Mouse (Mus musculus): ENCODE measurements around the gene Tnrc18.

The Tnrc18 gene

DNA sequence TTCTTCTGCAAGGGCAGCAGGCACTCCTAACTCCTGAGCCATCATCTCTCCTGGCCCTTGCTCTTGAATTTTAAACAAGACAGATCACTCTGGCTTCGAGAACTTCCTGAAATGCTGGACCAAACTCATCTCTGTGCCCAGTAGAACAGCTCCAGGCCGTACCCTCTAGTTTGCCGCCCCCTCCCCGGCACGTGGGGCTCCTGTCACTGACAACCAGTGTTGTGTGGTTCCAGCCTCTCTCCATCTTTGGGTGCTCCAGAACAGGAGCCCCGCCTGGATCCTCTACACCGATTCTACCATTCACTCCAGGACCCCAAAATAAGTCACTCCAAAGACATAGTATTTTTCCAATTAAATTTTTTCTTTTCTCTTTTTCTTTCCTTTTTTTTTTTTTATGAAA lies 93.2 kb downstream of the Tnrc18 start:
- no peak for DNase-seq (ENCODE audit: low read depth, low spot score)

- peak; percentile 34 for DNase-seq (ENCODE audit: low read depth, low spot score)
Measured at GRCm38 (mm10) chr5:142723520-142724133, 93.8 kb downstream of the Tnrc18 start.

DNA sequence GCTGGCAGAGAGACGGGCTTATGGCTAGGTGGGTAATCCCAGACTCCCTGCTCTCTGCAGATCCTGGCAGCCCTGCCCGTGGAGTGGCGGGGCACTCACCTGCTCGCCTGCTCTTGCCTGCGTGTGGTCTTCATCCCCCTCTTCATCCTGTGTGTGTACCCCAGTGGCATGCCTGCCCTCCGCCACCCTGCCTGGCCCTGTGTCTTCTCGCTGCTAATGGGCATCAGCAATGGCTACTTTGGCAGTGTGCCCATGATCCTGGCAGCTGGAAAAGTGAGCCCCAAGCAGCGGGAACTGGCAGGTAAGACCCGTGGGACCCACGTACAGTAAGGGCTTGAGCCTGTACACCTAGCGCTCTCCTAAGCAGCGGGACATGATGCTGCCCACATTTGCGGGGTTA lies 97.6 kb downstream of the Tnrc18 start:
- DNase-seq (ENCODE audit: low read depth, low spot score): no peak

- no peak for DNase-seq (ENCODE audit: low read depth, low spot score)
Measured at GRCm38 (mm10) chr5:142718486-142718885, 99.0 kb downstream of the Tnrc18 start.

GRCm38 (mm10) chr5:142718037-142718436 lies 99.4 kb downstream of the Tnrc18 start:
- peak; percentile 53 for DNase-seq (ENCODE audit: low read depth, low spot score)

- DNase-seq (ENCODE audit: low read depth, low spot score): no peak
Measured at GRCm38 (mm10) chr5:142716056-142716455, 101.4 kb downstream of the Tnrc18 start.

DNA sequence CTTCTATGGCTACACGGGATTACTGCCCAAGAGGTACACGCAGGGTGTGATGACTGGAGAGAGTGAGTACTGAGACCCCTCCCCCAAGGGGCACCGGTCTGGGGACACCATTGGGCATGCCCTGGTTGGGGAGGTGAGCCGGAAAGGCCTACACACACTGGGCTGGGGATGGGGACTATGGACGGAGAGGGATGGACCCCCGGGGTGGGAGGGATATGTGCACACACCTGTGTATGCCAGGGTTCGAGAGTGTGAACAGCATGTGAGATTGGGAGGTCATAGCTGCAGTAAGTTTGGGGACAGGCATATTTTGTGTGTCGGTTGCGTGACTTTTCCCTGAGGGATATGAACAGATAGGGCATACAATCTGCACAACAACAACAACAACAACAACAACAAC lies 102.4 kb downstream of the Tnrc18 start:
- no peak for DNase-seq (ENCODE audit: low read depth, low spot score)

GRCm38 (mm10) chr5:142713966-142714365 lies 103.5 kb downstream of the Tnrc18 start:
- DNase-seq (ENCODE audit: low read depth, low spot score): no peak

GRCm38 (mm10) chr5:142712373-142712772 lies 105.1 kb downstream of the Tnrc18 start:
- DNase-seq (ENCODE audit: low read depth, low spot score): no peak

GRCm38 (mm10) chr5:142709436-142709835 lies 108.0 kb downstream of the Tnrc18 start:
- no peak for DNase-seq (ENCODE audit: low read depth, low spot score)

DNA sequence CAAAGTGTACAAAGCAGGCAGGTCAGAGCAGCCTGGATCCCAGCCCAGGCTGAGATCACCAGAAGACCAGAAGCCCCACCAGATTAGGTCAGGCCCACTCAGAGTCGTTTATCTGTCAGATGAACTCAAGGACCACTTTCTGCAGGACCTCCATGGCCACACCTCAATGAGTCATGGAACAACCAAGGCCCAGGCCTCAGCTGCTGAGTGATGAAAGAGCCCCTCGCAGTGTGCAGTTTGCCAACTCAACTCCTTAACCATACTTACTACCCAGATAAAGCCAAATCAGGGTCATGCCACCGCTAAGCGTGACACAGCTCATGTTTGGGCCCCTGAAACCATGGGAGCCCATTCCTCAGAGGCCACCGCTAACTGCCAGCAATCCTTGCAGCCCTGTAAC lies 109.8 kb downstream of the Tnrc18 start:
- DNase-seq (ENCODE audit: low read depth, low spot score): no peak

GRCm38 (mm10) chr5:142703569-142703968 lies 113.9 kb downstream of the Tnrc18 start:
- no peak for DNase-seq (ENCODE audit: low read depth, low spot score)

DNA sequence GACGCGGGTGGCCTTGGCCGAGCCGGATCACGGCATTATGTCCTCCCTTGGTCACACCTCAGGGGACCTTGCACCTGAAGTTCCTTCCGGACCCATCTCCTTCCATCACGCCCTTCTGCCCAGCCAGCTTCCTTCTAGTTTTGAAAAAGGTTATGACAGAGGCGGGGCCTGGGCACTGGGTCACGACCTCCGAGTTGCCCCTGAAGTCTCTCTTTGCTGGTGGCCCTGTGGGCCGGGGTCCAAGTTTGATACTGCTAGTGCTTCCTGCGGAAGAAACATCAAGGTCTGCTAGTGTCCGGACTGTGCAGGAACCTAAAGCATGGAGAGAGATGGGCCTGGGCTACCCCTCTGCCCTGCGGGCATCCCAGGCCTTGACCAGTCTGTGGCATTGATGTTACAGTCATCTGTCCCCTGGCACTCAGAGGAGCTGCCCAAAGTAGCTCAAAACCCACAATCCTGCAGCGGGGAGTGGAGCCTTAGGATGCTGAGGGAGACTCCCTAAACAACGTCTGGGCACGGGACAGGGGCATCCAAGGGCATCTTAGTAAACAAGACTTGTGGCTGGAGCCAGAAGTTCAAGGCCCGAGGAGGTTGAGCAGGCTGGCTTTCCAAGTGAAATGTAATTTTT lies 114.8 kb downstream of the Tnrc18 start:
- no peak for DNase-seq (ENCODE audit: low read depth, low spot score)

DNA sequence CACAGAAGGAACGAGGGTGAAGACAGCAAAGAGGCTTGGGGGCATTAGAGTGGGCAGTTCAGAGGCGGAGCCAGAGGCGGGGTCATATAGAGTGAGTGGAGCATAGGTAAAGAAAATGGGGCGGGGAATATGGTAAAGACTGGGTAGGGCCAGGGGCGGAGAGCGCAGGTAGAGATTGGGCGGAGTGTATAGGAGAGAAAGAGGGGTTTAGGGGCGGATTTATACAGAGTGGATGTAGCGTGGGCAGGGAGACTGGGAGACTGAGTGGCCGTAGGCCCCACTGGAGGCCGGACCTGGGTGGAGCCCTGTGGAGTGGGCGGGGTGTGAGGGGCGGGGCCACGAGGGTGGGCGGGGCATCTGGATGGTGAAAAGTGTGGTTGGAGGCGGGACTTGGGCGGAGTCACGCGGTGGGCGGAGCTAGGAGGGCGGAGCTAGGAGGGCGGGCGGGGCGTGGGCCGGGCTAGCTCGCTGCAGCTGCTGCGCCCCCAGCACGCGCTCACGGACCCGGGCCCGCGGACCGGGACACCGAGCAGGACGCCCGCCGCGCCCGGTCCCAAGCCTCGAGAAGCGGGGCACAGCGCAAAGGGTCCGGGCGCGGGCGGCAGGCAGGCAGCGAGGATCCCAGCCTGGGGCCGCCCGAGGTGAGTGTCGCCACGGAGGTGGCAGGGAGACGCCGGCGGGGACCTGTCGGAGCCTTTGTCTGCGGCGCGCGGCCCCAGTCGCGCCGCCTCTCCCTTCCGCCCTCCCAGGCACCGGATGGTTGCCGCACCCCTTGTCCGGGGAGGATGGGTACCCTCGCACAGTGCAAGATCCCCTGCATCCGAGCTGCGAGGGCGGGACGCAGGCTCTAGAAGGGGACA lies 115.6 kb downstream of the Tnrc18 start:
- peak; percentile 64 for DNase-seq (ENCODE audit: low read depth, low spot score)

GRCm38 (mm10) chr5:142700842-142701589 lies 116.4 kb downstream of the Tnrc18 start:
- no peak for DNase-seq (ENCODE audit: low read depth, low spot score)

DNA sequence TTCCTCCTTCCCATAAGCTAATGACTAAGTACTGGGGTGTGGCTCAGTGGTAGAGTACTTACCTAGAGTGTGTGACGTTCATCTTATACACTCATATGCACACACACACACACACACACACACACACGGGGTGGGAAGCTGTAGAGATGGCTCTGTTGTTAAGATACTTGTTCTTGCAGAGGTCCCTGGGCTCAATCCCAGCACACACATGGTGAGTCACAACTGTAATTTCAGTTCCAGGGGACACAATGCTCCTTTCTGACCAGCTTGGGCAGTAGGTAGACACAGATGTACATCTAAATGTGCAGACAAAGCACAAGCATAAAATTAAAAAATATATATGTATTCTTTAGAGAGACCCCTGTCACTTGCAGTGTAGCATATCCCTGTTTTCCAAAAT lies 119.7 kb downstream of the Tnrc18 start:
- no peak for DNase-seq (ENCODE audit: low read depth, low spot score)

GRCm38 (mm10) chr5:142696865-142697264 lies 120.6 kb downstream of the Tnrc18 start:
- no peak for DNase-seq (ENCODE audit: low read depth, low spot score)

- DNase-seq (ENCODE audit: low read depth, low spot score): no peak
Measured at GRCm38 (mm10) chr5:142696258-142696657, 121.2 kb downstream of the Tnrc18 start.

- no peak for DNase-seq (ENCODE audit: low read depth, low spot score)
Measured at GRCm38 (mm10) chr5:142694627-142695340, 122.7 kb downstream of the Tnrc18 start.

DNA sequence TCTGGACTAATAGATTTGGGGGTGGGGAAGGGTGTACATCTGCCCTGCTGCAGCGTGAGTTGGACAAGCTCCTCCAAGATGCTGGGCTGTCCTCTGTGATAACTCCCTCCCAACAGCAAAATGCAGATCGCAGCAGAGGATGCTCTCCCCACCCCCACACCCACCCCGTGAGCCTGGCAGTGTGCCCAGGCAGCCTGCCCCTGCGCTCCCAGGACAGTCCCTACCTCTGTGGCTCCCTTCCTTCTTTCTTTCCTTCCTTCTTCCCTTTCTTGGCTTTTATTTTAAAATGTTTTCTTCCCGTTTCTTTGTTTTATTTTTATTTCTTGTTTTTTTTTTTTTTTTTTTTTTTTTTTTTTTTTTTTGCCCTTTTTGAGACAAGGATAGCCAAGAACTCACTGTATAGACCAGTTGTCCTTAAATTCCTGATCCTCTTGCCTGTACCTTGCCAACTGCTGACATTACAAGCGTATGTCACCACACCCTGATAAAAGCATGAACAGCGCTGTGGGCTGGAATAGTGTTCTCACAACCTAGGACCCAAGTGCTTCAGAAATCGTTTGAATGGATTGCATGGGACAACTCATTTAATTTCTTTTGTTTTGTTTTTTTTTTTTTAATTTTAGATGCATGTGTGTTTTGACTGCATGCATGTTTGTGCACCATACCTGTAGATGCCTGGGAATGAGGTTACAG lies 123.6 kb downstream of the Tnrc18 start:
- DNase-seq (ENCODE audit: low read depth, low spot score): no peak

Measured in retina, adult 2 months (tissue).